Mouse (Mus musculus): ENCODE results near the gene Pitpna. TPM values are rescaled to one million over a fixed set of nuclear protein-coding genes. Genes with fewer than 3 reads are reported as not detected.

Gene Pitpna
- polyA plus RNA-seq, 1 experiment, result 130 TPM

DNA sequence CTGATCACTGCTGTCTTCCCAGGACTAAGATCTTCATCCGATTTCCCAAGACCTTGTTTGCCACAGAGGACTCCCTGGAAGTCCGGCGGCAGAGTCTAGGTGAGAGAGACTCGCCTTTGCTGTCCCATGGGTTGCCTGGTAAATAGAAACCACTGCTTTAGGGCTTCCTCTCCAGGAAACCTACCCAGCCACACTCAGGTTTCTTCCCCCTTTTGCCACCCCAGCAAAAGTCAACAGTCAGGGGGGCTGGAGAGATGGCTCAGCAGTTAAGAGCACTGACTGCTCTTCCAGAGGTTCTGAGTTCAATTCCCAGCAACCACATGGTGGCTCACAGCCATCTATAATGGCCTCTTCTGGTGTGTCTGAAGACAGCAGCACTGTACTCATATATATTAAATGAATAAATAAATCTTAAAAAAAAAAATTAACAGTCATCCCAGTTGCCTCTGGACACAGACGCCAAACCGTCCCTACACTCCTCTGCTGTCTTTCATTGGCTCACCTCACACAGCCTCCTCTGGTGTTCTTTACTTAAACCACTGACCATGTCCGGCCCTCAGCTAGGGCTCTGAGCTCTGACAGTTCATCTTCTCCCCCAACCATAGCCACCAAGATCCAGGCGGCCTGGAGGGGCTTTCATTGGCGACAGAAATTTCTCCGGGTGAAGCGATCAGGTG, 81.4 kb downstream of the Pitpna start:
- DNase-seq (ENCODE audit: low read depth), result no peak
- TF ChIP-seq POLR2A (IDR thresholded peaks at IDR 0.05; ENCODE audit: borderline replicate concordance, extremely low read depth, insufficient read depth, insufficient read length, poor library complexity, severe bottlenecking) (no peak), CTCF (IDR thresholded peaks at IDR 0.05; ENCODE audit: borderline replicate concordance, extremely low read depth, insufficient read depth, insufficient read length) (no peak)

DNA sequence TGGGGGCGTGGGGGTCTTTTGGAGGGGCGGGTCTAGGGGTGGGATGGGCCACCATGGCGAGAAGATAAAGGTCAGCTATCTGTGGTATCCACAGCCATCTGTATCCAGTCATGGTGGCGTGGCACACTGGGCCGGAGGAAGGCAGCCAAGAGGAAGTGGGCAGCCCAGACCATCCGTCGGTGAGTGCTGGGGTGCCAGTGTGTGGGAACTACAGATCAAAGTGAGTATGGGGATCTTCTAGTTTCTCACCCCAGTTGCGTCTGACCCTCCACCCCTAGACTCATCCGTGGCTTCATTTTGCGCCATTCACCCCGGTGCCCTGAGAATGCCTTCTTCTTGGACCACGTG, 81.9 kb downstream of the Pitpna start:
- DNase-seq (ENCODE audit: low read depth), result no peak
- TF ChIP-seq CTCF (IDR thresholded peaks at IDR 0.05; ENCODE audit: borderline replicate concordance, extremely low read depth, insufficient read depth, insufficient read length), result no peak
- TF ChIP-seq POLR2A (IDR thresholded peaks at IDR 0.05; ENCODE audit: borderline replicate concordance, extremely low read depth, insufficient read depth, insufficient read length, poor library complexity, severe bottlenecking), result no peak

DNA sequence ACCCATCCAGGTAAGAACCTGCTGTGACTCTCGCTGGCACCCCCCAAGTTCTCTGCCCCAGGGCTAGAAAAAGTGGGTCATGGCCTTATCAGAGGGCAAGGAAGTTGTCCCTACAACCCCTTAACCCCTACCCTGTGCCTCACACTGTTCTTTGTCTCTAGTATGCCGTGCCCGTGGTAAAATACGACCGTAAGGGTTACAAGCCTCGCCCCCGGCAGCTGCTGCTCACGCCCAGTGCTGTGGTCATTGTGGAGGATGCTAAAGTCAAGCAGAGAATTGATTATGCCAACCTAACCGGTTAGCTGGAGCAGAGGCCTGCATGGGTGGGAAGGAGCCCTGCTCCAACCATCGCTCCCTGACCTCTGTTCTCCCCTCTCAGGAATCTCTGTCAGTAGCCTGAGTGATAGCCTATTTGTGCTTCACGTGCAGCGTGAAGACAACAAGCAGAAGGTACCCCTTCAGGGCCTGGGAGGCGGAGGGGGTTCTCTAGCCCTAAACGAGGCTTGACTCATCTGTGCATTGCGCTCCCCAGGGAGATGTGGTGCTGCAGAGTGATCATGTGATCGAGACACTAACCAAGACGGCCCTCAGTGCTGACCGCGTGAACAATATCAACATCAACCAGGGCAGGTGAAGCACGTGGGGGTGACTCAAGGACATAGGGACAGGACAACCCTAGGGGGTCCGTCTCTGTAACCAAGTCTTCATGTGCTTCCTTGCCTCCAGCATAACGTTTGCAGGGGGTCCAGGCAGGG, 83.7 kb downstream of the Pitpna start:
- DNase-seq (ENCODE audit: low read depth), result no peak
- TF ChIP-seq POLR2A (IDR thresholded peaks at IDR 0.05; ENCODE audit: borderline replicate concordance, extremely low read depth, insufficient read depth, insufficient read length, poor library complexity, severe bottlenecking), result no peak
- no peak for TF ChIP-seq CTCF (IDR thresholded peaks at IDR 0.05; ENCODE audit: borderline replicate concordance, extremely low read depth, insufficient read depth, insufficient read length)

GRCm38 (mm10) chr11:75673411-75673810, 85.5 kb downstream of the Pitpna start:
- no peak for DNase-seq (ENCODE audit: low read depth)
- TF ChIP-seq POLR2A (IDR thresholded peaks at IDR 0.05; ENCODE audit: borderline replicate concordance, extremely low read depth, insufficient read depth, insufficient read length, poor library complexity, severe bottlenecking) (no peak), CTCF (IDR thresholded peaks at IDR 0.05; ENCODE audit: borderline replicate concordance, extremely low read depth, insufficient read depth, insufficient read length) (no peak)

- no peak for DNase-seq (ENCODE audit: low read depth)
- no peak for TF ChIP-seq CTCF (IDR thresholded peaks at IDR 0.05; ENCODE audit: borderline replicate concordance, extremely low read depth, insufficient read depth, insufficient read length)
Measured at GRCm38 (mm10) chr11:75674875-75675274, 87.0 kb downstream of the Pitpna start.

GRCm38 (mm10) chr11:75677881-75678746, 90.2 kb downstream of the Pitpna start:
- DNase-seq (ENCODE audit: low read depth), result no peak
- no peak for TF ChIP-seq CTCF (IDR thresholded peaks at IDR 0.05; ENCODE audit: borderline replicate concordance, extremely low read depth, insufficient read depth, insufficient read length)
- no peak for TF ChIP-seq POLR2A (IDR thresholded peaks at IDR 0.05; ENCODE audit: borderline replicate concordance, extremely low read depth, insufficient read depth, insufficient read length, poor library complexity, severe bottlenecking)

Other genes starting within 250 kb of the Pitpna start
- gene Rpa1, start 239.8 kb upstream of the Pitpna start, polyA plus RNA-seq (2012; rRNA removed), result 49.2 and 53.3 TPM in 2 replicates
- 9.0 and 9.9 TPM in 2 replicates for gene Smyd4, start 239.7 kb upstream of the Pitpna start, polyA plus RNA-seq (2012; rRNA removed)
- 10.3 and 34.7 TPM in 2 replicates for gene Serpinf1, start 165.4 kb upstream of the Pitpna start, polyA plus RNA-seq (2012; rRNA removed)
- 0.21 and 0.25 TPM in 2 replicates for gene Serpinf2, start 148.5 kb upstream of the Pitpna start, polyA plus RNA-seq (2012; rRNA removed)
- 9.2 and 13.4 TPM in 2 replicates for gene Wdr81, start 133.4 kb upstream of the Pitpna start, polyA plus RNA-seq (2012; rRNA removed)
- gene Tlcd2, start 126.4 kb upstream of the Pitpna start, polyA plus RNA-seq (2012; rRNA removed), result 1.5 and 1.6 TPM in 2 replicates
- gene Prpf8, start 101.3 kb upstream of the Pitpna start, polyA plus RNA-seq (2012; rRNA removed), result 144 and 156 TPM in 2 replicates
- 1.0 and 1.5 TPM in 2 replicates for gene Rilp, start 78.0 kb upstream of the Pitpna start, polyA plus RNA-seq (2012; rRNA removed)
- 5.3 and 5.9 TPM in 2 replicates for gene Scarf1, start 74.6 kb upstream of the Pitpna start, polyA plus RNA-seq (2012; rRNA removed)
- gene Slc43a2, start 56.4 kb upstream of the Pitpna start, polyA plus RNA-seq (2012; rRNA removed), result 28.4 and 32.4 TPM in 2 replicates
- 53.7 and 63.8 TPM in 2 replicates for gene Inpp5k, start 42.9 kb downstream of the Pitpna start, polyA plus RNA-seq (2012; rRNA removed)
- 12.2 and 14.1 TPM in 2 replicates for gene Myo1c, start 62.4 kb downstream of the Pitpna start, polyA plus RNA-seq (2012; rRNA removed)
- 86.9 and 91.0 TPM in 2 replicates for gene Crk, start 91.2 kb downstream of the Pitpna start, polyA plus RNA-seq (2012; rRNA removed)
- 994 and 1,239 TPM in 2 replicates for gene Ywhae, start 144.8 kb downstream of the Pitpna start, polyA plus RNA-seq (2012; rRNA removed)
- 4.9 and 9.3 TPM in 2 replicates for gene Doc2b, start 208.0 kb downstream of the Pitpna start, polyA plus RNA-seq (2012; rRNA removed)